Mouse (Mus musculus): ENCODE results near the gene Pknox2. TPM values are rescaled to one million over a fixed set of nuclear protein-coding genes. Genes with fewer than 3 reads are reported as not detected.

Gene Pknox2
- total RNA-seq, 2 experiments from 2014 or later = 29.3 to 41.2 TPM

GRCm38 (mm10) chr9:37142107-37142506 lies 5.1 kb downstream of the Pknox2 start:
- DNase-seq (ENCODE audit: extremely low spot score in 1 of 2, low spot score in 1 of 2) = no peak

GRCm38 (mm10) chr9:37140464-37141181 lies 6.6 kb downstream of the Pknox2 start:
- no peak for DNase-seq (ENCODE audit: extremely low spot score in 1 of 2, low spot score in 1 of 2)

DNA sequence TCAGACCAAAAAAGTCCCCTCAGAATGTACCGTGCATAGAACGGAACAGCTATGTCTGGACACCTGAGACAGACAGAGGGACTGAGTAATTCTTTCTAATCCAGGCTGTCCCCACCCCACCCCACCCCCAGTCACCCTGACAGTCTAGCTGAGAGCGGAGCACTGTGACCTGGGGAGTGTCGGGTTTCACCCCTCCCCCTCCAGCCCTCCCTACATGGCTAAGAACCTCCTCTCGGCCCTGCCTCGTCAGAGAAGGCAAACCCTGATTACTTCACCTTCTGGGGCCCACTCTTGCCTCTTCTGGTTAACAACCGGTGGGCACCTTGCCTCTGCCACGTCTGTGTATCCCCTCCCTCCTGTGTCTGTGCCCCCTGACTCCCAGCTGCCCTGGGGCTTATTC lies 7.7 kb downstream of the Pknox2 start:
- no peak for DNase-seq (ENCODE audit: extremely low spot score in 1 of 2, low spot score in 1 of 2)

- DNase-seq (ENCODE audit: extremely low spot score in 1 of 2, low spot score in 1 of 2) = no peak
Observed at GRCm38 (mm10) chr9:37138883-37139282, 8.3 kb downstream of the Pknox2 start.

DNA sequence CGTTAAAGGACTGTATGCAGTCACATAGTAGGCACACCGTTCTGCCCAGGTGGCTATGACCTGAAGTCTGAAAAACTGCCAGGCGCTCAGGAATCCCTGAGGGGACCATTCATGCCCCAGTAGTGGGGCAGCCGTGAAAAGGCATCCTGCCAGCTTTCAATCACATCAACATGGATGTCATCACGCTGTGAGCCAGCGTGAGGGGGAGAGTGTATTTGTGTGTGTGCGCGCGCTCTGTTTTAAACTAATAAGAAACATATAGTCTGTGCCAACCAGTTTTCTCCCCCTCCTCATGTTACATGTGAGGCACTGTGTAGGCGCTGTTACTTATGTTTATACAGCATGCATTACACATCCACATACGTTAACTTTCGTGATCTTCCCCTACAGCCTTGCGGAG lies 10.9 kb downstream of the Pknox2 start:
- DNase-seq (ENCODE audit: extremely low spot score in 1 of 2, low spot score in 1 of 2) = no peak

GRCm38 (mm10) chr9:37133495-37133894 lies 13.7 kb downstream of the Pknox2 start:
- DNase-seq (ENCODE audit: extremely low spot score in 1 of 2, low spot score in 1 of 2) = no peak

GRCm38 (mm10) chr9:37129046-37129445 lies 18.2 kb downstream of the Pknox2 start:
- DNase-seq (ENCODE audit: extremely low spot score in 1 of 2, low spot score in 1 of 2) = no peak

DNA sequence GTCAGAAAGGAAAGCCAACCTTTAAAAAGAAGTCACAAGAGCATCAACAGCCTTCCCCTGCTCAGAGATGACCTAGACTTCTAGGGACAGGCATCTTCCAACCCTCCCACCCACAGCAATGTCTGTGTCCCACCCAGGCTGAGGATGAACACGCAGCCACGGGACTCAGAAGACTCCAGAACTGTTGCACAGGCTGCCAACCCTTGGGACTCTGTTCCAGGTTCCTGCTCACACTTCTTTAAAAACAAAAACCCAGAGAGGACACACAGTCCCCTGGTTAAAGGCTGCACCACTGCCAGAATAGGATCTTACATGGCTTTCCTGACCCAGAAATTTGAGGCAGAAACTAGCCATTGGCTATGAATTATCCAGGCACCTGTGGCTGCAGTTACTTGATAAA lies 21.0 kb downstream of the Pknox2 start:
- no peak for DNase-seq (ENCODE audit: extremely low spot score in 1 of 2, low spot score in 1 of 2)

DNA sequence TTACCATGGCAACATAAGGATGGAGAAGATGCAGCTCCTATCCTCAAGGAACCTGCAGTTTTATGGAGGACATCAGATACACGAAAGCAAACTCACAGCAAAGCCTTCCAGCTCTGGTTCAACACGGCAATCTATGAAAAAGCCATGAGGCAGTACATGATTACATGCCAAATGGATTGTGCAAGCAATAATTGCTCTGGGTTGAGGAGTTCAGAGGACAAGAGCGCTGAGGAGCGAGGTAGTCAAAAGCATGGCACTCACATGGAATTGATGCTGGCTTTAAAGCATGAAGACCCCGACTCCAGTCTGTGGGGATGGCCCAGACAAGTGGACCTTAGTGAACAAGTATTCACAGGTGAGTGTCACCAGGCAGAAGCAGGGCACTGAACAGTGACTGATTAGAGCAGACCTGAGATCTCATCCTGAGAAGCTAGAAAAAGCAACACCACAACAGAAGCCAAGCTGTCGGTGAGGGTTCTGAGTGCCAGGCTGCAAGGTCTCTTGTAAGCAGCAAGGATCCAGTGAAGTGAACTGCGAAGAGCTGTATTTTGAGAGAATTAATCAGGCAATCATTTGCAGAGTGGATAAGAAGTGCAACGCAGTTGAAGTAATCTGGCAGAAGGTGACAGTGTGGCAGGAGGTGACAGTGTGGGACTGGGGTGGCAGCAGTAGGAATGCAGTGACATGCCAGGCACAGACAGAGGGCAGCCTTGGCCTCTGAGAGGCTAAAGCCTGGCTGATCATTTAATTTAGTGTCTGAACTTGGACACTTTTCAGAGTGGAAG lies 22.3 kb downstream of the Pknox2 start:
- no peak for DNase-seq (ENCODE audit: extremely low spot score in 1 of 2, low spot score in 1 of 2)

GRCm38 (mm10) chr9:37123384-37123783 lies 23.8 kb downstream of the Pknox2 start:
- no peak for DNase-seq (ENCODE audit: extremely low spot score in 1 of 2, low spot score in 1 of 2)

- no peak for DNase-seq (ENCODE audit: extremely low spot score in 1 of 2, low spot score in 1 of 2)
Observed at GRCm38 (mm10) chr9:37122971-37123370, 24.2 kb downstream of the Pknox2 start.

DNA sequence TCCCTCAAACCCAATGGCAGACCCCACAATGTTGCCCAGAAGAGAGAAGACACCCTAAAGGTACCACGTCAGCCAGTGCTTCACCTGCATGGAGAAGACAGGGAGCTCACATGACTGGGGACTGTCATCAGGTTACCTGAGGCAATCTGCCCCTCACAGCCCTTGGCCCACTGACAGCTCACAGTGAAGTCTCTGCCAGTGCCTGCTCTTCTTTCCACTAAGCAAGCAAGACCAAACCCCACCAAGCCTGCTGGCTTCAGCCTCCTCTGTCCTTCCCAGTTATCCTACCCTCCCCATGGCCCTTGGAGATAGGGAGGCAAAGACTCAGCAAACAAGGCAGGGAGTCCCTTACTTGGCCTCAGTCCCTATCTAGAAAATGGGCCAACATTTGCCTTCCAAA lies 24.8 kb downstream of the Pknox2 start:
- DNase-seq (ENCODE audit: extremely low spot score in 1 of 2, low spot score in 1 of 2) = no peak

DNA sequence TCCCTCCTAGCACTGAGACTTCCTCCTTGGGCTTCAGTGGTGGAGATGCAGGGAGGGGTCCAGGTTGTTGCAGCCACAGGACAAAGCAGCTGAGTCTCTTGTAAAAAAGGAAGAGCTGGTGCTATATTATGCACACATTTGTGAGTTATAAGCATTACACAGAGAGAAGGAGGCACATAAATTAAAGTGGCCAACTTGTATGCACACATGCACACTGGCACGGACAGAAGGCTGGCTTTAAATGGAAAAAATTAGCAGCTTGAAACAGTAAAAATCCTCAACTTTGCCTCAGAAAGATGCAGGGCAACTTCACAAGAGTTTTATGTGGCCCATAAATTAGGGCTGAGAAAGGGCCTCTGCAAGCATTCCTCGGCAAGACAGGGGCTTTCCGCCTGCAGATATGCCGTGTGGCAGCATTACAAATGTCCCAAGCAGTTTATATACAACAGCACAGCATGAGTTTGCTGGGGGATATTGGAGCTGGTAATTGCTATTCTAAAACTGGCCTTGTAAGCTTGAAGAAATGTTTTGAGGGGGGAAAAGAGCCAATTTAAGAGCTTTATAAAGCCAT lies 25.4 kb downstream of the Pknox2 start:
- DNase-seq (ENCODE audit: extremely low spot score in 1 of 2, low spot score in 1 of 2) = no peak

DNA sequence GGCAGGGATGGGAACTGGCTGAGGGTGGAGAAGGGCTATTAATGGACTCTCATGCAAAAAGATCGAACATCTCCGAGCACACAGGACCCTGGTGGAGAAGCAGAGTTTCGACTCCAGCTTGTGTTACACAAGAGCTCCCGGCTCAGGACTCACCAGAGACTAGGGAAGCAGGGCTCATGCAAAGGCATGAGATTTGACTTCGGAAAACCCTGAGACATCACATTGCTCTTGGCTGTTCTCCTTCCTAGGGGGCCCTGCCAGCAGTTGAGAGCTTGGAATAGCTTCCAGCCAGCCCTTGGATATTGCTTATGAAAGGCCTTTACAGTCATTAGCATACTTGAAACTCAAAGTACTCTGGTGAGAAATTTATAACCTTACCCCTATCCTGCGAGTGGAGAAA lies 26.4 kb downstream of the Pknox2 start:
- DNase-seq (ENCODE audit: extremely low spot score in 1 of 2, low spot score in 1 of 2) = no peak

GRCm38 (mm10) chr9:37117529-37117928 lies 29.7 kb downstream of the Pknox2 start:
- no peak for DNase-seq (ENCODE audit: extremely low spot score in 1 of 2, low spot score in 1 of 2)

DNA sequence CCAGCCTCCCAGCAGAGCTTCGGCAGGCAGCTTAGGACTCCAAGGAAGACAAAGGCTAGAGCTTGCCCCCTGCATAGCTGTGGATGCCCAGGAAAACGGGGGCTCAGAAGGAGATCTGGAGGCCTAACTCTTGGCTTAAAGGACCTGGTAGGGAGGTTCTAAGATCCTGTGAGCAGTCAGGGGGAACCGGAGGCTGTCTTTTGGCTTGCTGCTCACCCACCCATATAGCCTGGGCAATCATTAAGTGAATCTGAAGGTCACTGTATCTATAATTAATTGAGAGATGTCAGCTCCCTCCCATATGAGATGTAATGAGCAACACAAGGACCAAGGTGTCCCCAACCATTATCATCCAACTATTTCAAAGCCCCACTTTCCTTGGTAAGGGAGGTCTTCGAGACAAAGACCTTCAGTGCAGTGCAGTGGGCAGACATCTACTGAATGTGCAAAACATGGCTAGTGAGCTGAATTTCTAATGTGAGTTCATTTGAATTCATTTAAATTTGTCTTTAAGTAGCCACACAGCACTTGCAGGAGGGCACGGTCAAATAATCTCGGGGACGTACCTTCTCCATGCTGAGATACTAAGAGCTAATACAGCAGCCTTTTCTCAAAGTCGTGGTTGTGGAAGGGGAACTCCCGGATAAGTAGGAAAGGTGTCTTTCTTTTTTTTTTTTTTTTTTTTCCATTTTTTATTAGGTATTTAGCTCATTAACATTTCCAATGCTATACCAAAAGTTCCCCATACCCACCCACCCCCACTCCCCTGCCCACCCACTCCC lies 30.4 kb downstream of the Pknox2 start:
- no peak for DNase-seq (ENCODE audit: extremely low spot score in 1 of 2, low spot score in 1 of 2)

DNA sequence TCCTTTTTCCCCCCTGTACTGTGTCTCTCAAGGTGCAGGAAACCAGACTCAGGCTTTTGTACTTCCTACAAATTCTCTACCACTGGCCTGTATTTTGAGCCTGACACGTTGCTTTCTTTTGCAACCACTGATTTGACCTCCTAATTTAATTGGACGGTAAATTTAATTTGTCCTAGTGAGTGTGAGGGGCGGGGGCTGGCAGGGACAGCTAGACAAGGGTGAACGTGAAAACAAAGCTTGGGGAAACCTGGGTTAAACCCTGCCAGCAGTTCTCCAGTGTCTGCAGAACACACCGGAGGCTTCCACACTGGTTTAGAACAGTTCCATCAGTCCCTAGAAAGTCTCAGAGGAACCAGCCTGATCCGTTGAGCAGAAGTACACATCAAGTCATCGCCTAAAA lies 31.4 kb downstream of the Pknox2 start:
- DNase-seq (ENCODE audit: extremely low spot score in 1 of 2, low spot score in 1 of 2) = no peak

GRCm38 (mm10) chr9:37114286-37115267 lies 32.6 kb downstream of the Pknox2 start:
- no peak for DNase-seq (ENCODE audit: extremely low spot score in 1 of 2, low spot score in 1 of 2)

- no peak for DNase-seq (ENCODE audit: extremely low spot score in 1 of 2, low spot score in 1 of 2)
Observed at GRCm38 (mm10) chr9:37107546-37107945, 39.7 kb downstream of the Pknox2 start.

- no peak for DNase-seq (ENCODE audit: extremely low spot score in 1 of 2, low spot score in 1 of 2)
Observed at GRCm38 (mm10) chr9:37106808-37107207, 40.4 kb downstream of the Pknox2 start.

Data from layer of hippocampus, postnatal 25 days (tissue).